Mouse (Mus musculus): ENCODE results near the gene Fos. TPM values are rescaled to one million over a fixed set of nuclear protein-coding genes. Genes with fewer than 3 reads are reported as not detected.

Gene Fos
- polyA plus RNA-seq, 1 experiment = 37.0 TPM

DNA sequence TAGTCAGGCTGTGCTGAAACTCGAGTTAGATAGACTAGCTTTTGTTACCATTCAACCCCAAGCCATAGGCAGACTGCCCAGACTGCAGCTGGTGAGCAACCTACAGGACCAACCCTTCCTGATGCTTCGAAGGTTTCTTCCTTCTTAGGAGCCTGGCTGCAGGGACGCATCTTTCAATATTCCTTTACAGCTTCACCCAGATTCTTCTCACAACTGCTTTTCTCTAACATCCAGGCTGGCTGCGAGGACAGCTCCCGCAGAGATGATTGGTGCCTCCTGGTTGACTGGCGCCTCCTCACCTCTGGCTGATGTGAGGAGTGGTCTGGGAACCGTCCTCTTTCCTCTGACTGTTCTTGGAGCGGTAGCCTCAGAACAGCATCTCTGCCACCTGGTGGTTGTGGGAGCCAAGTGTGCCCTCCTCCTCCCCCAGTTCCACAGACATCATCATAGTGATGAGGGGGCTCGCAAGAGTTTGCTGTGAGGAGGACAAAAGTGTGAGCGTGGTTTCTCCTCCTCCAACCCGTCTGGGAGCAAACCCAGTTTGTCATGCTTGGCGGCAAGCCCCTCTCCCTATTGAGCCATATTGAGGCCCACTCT lies 14.0 kb downstream of the Fos start:
- DNase-seq (ENCODE audit: low spot score) = no peak

DNA sequence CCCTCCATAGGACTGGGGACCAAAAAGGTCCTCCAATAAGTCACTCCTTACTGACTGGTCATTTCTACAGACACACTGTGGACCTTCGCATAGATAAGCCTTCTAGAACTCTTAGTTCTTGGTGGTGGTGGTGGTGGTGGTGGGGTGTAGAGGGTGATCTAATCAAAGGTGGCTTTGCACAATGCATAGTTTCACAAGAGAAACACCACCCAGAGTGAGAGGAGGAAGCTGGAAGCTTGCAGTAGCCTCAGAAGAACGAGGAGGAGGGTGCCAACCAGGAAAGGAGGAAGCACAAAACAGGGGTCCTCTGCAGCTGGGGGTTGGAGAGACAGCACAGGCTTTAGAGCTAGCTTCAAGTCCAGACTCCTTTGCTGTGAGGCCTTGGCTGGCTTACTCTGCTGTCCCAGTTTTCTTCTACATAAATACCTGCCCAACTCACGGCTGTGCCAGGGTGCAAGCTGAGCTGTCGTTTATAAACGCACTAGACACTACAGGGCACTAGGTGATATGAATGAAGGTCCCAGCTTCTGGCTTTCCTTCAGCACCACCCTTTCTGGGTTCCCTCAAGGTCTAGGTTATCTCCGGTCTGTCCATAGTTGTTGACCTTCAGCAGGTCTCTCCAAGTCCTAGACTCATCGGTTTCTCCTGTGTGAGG lies 15.7 kb downstream of the Fos start:
- no peak for DNase-seq (ENCODE audit: low spot score)

DNA sequence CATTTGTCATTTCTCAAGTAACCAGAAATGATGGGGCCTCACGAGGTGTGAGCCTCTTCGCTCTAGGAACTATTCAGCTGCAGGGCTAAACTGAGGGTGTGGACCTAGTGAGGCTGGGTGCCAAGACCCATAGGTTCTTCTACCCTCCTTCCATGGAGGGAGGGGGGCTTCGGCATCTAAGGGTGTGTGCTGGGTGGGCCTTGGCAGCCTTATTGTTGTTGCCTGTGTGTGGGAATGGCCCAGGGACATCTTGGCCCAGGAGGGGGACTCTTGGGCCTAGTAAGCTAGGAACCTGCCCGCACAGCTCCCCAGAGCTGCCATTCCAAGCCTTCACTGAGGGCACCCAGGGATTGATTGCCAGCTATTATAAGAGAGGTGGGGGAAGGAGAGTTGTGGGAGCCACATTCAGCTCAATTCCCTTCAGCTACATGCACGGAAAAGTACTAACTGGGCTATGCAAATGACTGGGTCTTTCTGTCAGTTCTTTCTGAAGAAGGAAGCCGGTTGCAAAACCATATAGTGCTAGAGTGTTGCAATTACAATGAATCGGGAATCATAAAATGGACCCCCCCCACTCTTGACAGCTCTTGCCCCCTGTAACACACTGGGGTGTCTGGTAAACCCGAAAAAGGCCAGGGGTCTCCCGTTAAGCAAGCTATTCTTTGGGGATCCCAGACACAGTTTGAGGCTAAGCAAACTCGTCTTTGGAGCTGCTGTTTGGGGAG lies 16.6 kb downstream of the Fos start:
- DNase-seq (ENCODE audit: low spot score) = no peak

DNA sequence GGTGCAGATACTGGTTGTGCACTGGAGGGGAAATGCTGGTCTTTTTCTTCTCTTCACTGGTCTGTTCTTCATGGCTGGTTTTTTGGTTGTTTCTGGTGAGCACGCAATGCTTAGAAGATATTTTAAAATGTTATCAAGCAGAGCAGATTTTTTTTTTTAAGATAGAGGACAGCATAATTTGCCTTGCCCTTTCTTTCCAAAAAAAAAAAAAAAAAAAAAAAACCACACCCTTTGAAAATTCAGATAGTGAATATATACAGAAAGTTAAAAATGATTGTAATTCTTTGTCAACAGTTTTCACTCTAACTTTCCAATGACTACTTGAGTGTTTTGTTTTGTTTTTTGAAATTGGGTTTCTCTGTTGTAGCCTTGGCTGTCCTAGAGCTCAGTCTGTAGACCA lies 17.3 kb downstream of the Fos start:
- DNase-seq (ENCODE audit: low spot score) = no peak

DNA sequence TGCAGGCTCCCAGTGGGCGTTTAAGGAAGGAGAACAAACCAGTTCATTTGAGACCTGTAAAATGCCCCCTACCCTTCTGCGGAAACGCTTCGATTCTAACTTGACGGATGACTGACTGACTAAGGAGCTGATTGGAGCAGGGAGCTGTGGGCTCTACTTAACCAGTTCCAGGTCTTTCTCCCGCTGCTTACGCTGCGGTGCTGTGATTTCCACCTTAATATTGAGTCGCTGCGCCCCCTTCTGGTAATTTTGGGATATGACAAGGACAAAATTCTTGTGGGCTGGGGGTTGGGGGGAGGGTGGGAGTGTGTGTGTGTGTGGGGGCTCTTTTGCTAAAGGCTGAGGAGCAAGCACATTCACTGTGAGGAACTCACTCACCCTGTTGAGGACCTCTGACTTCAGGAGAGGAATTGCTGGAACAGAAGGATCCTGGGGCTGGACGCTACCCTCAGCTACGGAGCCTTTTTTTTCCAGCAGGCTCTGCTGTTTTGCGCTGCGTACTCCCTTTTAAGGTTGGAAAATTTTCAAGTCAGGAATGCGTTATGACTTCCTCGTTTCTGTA lies 18.5 kb downstream of the Fos start:
- DNase-seq (ENCODE audit: low spot score) = no peak

DNA sequence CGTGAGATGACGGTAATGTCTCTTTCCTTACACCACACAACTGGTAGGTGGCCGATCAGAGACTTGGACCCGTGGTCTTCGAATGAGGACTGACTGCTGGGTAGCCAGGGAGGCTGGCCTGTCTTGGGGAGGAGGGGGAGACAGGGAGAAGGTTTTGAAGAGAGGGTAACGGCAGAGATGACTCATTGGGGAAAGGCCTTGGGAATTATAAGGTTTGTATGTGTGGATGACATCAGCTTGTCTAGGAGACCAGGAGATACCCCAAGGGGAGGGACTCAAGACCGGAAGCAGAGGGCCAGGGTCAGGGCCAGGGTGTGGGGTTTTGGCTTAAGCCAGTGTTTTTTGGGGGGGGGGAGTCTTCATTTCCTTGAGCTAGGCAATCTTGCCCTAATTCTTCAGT lies 22.6 kb downstream of the Fos start:
- no peak for DNase-seq (ENCODE audit: low spot score)

DNA sequence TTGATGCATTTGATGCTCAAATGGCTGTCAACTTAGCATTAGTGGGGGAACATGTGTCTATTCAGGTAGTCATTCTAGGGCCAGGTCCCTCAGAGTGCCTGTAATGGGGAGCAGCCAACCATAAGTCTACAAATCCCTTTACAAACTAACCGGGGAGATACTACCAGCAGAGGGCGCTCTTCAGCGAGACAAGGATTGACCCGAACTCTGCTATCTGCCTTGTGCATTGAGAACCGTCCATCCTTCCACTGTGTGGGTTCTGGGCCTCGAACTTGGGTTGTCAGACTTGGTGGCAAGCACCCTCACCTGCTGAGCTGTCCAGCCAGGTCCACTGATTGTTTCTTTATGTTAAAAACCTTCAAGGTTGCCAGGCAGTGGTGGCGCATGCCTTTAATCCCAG lies 23.1 kb downstream of the Fos start:
- peak; percentile 50 for DNase-seq (ENCODE audit: low spot score)

DNA sequence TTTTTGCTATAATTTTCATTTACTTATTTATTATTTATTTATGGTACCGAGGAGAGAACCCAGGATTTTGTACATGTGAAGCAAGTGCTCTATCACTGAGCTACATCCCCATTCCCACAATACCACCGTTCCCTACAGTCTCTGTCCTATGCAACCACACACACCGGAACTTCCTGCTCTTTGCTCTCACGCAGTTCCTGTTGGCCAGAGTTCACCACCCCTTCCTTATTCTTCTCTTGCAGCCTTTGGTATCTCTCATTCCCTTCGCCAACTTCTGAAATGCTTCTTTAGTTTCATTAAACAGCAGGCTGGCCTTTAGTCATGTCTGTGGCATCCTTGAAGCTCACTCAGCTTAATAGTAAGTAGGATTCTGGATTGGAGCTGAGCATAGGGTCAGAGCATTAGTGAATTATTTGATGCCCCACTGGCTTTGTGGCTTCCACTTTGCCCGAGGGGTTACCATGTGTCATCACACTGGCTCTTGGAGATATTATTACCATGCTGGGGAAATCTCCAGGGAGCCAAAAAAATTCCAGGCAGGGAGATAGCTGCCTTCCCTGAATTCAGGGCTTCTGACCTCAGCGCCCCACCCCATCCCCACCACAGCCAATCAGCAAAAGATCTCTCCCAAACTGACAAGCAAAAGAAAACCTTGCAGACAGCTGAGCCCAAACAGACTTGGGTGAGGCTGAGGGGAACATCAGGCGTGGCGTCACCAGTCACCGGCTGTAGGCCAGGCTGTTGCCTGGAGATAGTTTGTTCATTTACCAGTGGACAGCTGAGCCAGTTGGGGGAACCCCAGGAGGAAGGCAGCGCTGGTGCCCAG lies 23.8 kb downstream of the Fos start:
- no peak for DNase-seq (ENCODE audit: low spot score)

DNA sequence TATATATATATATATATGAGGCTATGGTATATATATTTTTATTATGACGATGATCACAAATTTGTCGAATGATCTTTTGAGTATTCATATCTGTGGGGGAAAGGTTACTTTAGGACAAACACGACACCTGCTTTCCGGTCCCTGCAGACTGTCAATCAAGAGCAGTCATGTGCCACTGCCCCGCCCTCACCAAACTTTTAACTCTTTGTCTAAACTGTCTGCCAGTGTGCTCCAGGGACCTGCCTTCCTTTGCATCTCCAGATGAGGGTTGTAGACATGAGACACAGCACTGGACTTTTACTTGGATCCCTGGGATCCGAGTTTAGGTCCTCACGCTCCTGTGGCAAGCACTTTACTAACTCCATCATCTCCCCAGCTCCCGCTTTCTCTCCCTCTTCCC lies 25.3 kb downstream of the Fos start:
- no peak for DNase-seq (ENCODE audit: low spot score)

DNA sequence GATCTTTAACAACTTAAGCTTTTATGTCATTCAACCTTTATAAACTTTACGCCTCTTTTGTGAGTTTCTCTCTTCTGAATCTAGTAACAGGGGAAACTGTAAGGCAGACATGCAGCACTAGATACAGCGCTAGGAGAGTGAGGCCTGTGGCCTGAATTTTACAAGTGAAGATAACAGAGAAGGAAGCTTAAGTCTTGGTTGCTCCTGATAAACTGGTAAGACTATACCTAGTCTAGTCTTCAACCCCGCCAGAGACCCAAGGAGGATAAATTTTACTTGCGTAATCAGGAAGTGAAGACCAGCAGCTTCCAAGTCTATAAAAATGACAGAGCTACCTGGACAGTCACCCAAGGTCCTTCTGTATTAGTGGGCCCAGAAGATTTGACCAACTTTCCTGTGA lies 29.0 kb downstream of the Fos start:
- no peak for DNase-seq (ENCODE audit: low spot score)

DNA sequence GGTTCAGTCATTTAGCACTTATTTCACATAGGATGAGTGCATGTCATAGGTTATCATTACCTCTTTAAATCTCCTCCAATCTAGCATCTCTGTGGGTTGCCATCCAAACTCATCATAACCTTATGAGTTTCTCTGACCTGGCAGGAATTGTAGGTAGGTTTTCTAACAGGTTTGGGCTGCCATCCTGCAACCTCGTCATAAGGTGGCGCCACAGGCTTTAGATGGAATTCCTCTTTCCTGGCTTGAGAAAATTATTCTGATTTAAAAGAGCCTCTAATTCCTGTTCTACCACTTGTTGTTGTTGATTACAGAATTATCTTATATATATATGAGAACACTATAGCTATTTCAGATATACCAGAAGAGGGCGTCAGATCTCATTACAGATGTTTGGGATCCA lies 34.5 kb downstream of the Fos start:
- no peak for DNase-seq (ENCODE audit: low spot score)

DNA sequence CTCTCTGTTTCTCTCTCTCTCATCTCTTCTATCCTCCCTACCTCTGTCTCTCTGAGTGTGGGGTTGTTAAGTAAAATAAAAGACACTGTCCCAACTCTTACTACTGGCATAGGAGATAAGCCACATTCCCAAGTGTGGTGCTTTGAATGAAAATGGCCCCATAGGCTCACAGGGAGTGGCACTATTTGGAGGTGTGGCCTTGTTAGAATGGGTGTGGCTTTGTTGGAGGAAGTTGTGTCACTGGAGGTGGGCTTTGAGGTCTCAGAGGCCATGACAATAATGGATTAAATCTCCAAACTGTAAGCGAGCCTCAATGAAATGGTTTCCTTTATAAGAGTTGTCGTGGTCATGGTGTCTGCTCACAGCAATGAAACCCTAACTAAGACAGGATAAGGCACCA lies 36.3 kb downstream of the Fos start:
- no peak for DNase-seq (ENCODE audit: low spot score)

DNA sequence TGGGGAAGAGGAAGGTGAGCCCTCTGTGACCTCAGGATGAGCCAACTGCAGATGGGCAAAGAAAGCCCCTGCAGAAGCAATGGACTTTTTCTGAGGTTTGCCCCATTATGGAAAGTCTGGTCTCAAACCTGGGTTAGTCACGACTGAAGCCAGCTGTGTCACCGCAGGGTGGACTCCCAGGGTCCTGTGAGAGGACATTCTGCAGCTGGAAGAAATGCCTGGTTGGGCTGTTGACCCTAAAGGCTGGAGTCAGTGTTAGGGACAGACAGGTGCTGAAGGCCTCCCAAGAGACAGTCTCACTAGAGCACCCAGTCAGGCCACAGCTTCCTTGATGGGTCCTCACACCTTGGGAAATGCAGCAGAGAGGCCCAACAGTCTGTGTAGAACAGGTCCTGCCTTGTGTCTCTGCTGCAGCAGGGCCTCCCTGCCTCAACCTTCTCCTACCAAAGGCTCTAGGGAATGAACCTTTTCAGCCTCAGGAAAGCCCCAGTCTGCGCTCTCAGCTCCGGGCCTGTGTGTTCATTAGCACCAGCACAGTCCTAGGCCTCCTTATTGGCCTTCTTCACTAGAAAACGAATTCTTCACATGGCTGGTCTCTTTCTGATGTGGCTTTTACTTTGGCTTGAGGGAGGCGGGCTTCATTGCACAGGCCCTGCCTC lies 40.2 kb downstream of the Fos start:
- no peak for DNase-seq (ENCODE audit: low spot score)

DNA sequence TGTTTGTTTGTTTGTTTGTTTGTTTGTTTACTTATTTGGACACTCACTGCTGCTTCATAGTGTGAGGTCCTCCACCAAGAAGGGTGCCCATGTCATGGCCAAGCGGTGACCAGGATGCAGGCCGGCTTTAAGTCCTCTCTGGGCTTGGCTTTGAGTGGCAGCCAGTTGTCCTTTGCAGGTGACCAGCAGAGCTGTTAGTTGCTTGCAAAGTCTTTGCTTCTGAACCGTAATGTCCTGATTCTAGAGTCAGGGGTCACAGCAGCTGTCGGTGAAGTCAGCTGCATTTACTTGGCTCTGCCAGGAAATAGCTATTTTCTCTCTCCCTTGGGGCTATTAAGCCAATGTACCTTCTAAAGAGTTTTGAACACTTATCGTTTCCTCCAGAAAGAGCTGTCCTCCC lies 41.3 kb downstream of the Fos start:
- no peak for DNase-seq (ENCODE audit: low spot score)

DNA sequence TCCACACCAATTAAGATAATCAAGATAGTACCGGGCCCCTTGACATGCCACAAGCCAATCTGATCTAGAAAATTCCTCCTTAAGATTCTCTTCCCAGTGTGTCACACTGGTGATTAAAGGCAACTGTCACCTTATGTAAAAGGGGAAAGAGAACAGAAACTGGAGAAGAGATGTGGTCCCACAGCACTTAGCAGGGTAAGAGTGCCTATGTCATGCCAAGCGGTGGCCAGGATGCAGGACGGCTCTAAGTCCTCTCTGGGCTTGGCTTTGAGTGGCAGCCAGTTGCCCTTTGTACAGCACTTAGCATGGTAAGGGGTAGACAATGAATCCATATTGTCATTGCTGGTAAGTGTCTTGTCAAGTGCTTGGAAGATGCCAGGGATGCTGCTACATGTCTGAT lies 42.2 kb downstream of the Fos start:
- DNase-seq (ENCODE audit: low spot score) = no peak

DNA sequence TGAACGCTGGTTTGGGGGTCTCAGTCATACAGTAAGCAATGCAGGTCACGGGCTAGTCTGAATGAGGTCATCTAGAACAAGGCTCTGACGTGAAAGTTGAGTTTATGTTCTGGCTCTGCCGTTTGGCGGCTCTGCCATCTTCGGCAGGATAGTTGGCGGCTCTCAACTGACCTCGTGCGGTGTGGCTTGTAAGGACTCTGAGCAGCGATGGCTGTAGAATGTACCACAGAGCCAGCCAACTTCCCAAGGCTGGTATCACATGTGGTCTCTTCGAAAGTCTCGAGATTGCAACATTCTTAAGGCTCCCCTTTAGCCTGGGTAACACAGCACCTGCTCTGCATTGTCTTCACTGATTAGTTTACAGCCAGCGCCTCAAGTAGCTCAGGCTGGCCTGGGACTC lies 43.6 kb downstream of the Fos start:
- no peak for DNase-seq (ENCODE audit: low spot score)

DNA sequence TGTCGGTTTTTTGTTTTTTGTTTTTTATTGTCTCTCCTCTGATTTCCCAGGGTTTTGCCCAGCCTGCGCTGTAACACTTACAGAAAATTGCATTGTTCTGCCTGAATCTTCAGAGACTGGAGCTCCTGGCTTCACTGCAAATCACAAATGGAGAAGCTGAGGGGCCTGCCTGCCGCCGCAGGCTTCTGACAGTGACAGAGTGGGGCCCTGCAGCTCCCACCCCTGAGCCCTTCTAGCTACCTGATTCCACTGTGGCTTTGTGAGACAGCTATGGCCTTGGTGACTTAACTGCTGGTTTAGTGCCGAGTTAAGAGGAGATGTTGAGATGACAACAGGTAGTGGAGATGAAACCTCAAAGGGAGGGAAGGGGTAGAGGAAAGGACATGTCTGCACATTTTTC lies 44.3 kb downstream of the Fos start:
- no peak for DNase-seq (ENCODE audit: low spot score)

DNA sequence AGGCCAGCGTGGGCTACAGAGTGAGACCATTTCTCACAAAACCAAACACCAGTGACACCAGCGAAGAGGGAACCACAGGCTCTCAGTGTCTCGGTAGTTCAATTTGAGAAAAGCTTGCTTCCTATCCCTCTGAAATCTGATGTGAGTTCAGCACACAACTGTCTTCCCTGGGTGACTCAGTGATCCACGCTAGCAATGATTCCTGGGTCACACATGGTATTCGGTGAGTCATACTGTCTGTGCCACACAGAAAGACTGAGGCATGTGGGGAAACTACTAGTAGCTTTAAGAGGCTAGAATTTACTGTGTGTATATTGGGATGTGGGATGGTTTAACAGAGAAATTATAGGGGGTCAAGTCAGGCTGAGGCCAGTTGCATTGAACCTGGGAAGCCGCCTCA lies 45.9 kb downstream of the Fos start:
- no peak for DNase-seq (ENCODE audit: low spot score)

DNA sequence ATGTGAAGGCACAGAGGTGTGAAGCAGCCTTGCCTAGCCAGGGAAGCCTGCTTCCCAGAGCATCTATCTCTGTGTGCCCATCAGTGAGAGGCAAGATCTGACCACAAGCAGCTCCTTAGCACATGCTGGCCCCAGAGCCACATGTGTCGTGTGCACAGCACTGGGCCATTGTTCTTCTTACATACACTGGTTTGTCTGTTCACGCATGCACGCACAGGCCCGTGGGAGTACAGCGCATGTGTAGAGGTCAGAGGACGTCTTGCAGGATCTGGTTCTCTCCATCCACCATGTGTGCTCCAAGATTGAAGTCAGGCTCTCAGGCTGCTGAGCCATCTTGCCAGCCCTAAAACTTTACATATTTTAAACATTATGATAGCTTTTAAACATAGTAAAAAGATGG lies 47.4 kb downstream of the Fos start:
- no peak for DNase-seq (ENCODE audit: low spot score)

DNA sequence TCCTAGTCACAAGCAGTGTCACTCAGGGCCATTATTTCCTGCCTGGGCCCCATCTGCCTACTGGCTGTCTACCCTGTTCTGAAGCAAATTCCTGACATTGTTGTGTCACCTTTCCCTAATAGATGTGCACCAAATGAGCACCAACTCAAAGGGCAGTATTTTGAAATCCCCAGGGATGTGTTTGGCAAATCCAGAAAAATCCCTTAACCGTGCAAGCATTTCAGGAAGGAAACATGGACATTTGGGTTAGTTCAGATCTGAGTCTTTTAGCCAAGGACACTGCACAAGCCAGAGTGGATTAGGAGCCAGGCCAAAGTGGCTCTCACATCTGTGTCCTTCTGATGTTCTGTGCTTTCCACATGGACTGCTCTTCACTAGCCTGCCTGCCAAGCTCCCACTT lies 48.0 kb downstream of the Fos start:
- DNase-seq (ENCODE audit: low spot score) = no peak

DNA sequence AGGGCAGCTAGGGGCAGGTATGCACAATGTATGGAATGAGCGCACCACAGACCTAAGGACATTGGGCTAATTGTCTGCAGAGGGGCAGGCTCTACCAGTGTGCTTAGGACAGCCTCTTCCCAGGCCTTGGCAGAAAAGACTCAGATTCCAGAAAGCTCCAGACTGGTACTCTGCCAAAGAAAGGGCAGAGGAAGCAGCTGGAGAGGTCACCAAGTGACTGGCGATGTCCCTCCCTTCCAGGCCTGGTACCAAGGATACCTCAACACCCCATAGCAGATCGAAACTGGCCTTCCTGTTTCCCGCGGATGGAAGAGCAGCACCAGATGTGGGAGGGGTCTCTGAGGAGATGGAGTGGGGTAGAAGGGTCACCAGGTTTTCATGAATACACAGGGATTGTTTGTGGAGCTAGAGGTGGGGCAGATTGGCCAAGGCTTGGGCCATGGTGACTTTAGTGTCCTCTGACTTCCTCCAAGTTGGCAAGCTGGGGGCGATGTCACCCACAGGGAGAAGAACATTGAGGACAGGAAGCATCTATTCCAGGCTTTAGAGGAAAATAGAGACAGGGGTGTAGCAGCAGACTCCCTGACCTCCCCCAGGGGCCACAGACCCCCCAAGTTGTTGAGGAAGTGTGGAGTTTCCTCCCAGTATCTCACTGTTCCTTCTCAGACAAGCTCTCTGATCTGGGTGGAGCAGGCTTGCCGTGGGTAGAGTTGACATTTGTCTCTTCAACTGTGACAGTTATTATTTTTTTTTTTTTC lies 49.1 kb downstream of the Fos start:
- DNase-seq (ENCODE audit: low spot score) = no peak
